Mouse (Mus musculus): Measurements from ENCODE around the gene Foxn3. TPM values are rescaled to one million over a fixed set of nuclear protein-coding genes. Genes with fewer than 3 reads are reported as not detected.

Foxn3 gene
- polyA plus RNA-seq, 1 experiment = 6.2 TPM

DNA sequence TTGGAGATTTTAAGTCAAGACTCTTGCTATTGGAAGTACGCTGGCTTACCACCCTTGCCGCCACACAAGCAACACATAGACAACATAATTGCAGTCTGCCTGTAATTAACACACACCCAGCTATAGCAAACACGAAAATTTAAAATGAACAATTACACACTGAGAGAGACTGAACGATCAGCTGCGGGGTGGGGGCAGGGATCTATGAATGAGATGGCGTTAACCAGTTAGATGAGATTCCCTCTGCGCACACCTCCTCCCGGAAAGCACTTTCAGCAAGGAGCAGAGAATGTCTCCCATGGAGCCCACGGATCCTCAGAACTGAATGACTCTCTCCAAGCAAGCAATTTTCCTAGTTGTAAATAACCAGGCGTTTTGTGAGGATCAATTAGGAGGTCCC, 309.8 kb downstream of the Foxn3 start:
- DNase-seq (ENCODE audit: low read depth, low spot score) = no peak
- 84% methylated on average over 10 of the region's 10 CpGs for WGBS

DNA sequence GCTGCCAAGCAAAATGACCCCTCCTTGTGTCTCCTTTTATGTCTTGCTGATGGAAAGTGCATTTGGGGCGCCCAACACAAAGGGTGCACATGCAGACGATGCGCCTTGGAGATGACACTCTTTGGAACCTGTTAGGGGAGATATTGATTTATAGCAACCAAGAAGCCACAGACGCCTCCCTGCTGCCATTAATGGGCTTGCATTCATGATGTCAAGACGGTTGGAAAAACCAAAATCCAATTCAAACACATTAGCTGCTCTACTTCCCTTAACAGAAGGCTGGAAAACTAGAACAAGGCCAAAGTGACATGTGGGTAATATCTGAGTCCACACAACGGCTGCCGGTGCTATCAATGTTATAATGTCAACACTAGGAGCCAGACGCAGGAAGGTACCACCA, 314.8 kb downstream of the Foxn3 start:
- no peak for DNase-seq (ENCODE audit: low read depth, low spot score)
- 89% methylated on average over 8 of the region's 8 CpGs for WGBS

DNA sequence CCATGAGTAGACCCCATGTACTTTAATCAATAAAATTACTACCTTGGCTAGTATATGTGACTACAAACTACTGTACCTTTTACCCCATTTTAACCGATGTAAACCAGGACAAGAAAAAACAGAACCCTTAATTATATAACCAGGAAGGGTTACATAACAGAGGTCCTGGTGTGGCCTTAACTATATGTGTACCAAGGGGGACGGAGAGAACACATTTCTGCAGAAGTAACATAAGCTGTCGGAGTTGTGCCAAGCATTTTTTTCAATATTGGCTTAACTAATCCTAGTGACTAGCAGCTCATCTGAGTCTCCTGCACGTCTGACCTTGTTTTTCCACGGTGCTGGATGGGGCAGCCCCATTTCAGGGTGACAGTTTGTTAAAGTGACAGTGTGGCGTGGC, 315.4 kb downstream of the Foxn3 start:
- WGBS = 61% methylated on average over 6 of the region's 6 CpGs

DNA sequence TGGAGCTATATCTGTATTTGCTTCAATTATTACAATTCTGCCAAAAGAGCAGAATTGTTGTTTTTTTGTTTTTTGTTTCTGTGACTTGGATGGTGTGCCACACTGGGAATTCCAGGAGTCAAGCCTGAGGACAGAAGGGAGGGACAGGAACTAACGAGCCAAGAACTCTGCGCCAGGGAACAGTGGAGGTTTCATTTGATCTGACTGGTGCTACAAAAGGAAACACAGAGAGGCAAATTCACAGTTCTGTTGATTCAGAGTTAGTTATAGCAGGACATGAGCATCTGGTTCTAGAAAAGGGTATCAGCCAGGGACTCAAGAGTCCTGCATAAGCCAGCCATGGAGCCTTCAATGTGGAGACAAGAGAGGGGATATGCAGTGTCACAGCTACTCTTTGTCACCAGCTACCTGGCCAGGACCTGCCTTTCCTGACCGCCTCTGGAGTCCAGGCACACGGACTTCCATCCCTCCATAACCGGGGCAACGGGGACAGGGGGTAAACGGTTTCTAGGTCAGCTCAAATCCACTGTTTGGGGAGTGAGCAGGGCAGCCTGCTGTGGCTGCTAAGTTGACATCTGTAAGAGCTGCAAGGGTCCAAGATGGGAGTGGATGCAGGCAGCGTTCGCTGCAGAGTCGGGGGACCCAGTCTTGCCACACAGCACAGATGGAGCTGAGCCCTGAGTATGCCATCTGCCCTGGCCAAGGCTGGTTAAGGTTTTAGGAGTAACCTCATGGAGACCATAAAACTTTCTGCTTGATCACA, 316.2 kb downstream of the Foxn3 start:
- no peak for DNase-seq (ENCODE audit: low read depth, low spot score)
- WGBS = 72% methylated on average over 10 of the region's 10 CpGs

More for the DNA sequence above, 315.4 kb downstream of the Foxn3 start:
- DNase-seq (ENCODE audit: low read depth, low spot score) = no peak

- WGBS = 92% methylated on average over 9 of the region's 9 CpGs
- DNase-seq (ENCODE audit: low read depth, low spot score) = no peak
Measured at GRCm38 (mm10) chr12:99244673-99245072, 318.7 kb downstream of the Foxn3 start.

DNA sequence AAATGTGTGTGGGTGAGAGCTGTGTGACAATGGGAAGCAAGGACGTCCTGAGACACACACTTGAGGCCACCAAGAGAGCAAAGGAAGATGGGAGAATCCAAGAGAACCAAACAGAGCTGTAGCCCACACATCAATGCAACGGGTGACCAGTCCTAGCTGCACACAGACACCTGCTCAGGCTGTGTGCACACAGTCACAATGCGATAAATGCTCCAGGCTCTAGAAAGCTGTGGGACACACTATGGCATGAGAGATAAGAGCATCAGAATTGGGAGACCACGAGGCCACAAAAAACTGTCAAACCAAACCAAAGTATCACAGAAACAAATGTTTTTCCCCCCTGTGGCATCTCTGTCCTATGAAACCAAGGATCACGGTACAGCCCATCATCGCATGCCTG, 319.1 kb downstream of the Foxn3 start:
- no peak for DNase-seq (ENCODE audit: low read depth, low spot score)

DNA sequence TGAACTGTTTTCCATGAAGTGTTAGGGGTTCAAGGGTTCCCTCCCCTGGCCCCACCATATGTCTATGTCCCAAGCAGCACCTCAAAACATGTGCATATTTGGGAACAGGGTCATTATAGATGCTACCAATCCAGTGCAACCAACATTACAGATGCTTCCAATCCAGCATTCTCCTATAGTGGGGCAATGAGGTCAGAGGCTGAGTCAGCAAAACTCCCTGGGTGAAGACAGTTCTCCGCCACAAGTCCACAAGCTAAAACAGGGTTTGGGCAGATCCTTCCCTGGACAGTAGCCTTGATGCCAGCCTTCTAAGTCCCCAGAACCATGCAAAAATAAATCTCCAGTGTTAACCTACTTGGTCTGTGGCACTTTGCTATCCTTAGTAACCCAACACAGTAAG, 320.1 kb downstream of the Foxn3 start:
- WGBS = 91% methylated on average over 1 of the region's 1 CpGs
- DNase-seq (ENCODE audit: low read depth, low spot score) = no peak

More for the DNA sequence above, 319.1 kb downstream of the Foxn3 start:
- WGBS = 95% methylated on average over 6 of the region's 6 CpGs

DNA sequence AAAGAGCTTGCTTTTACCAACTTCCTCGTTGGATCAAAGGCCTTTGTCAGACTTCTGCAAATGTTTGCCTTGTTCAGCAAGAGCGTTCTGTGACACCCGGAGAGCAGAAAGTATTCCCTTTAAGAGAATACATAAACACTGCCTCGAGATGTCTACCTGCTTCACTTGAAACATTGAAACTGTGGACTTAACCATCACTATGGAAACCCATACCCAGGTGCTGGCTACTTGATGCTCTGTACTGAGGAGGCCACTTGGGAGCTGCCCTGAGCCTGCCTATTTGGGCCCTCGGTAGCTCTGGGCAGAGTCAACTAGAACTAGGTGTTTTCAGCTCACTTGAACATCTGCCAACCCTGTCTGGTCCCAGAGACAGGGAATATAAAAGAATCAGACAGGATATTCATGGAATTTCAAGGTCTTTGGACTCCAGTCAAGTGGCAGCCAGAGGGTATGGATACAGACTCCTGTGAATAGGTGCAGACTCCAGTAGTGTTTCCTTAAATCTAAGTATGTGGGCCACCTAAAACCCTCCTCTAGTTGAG, 323.1 kb downstream of the Foxn3 start:
- no peak for DNase-seq (ENCODE audit: low read depth, low spot score)
- WGBS = 11% methylated on average over 5 of the region's 5 CpGs

GRCm38 (mm10) chr12:99239735-99240134, 323.6 kb downstream of the Foxn3 start:
- no peak for DNase-seq (ENCODE audit: low read depth, low spot score)
- WGBS = 25% methylated on average over 11 of the region's 11 CpGs

DNA sequence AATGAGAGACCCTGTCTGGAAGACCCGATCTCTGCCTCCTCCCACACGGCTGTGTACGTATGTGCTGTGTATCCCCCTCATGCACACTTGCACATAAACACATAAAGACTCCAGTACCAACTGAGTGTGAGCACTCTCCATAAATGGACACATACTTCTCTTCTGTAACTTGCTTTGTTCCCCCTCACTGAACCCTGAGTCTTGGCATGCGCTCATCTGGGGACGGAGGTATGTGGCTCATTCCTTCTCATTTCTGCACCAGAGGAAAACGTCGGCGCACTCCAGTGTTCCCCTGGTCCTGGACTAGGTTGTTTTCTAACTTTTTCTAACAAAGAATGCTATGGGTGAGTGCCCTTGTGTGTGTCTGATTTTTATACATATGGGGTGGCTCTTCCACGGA, 325.9 kb downstream of the Foxn3 start:
- 92% methylated on average over 9 of the region's 9 CpGs for WGBS
- no peak for DNase-seq (ENCODE audit: low read depth, low spot score)

- 53% methylated on average over 6 of the region's 6 CpGs for WGBS
- no peak for DNase-seq (ENCODE audit: low read depth, low spot score)
Measured at GRCm38 (mm10) chr12:99234346-99234745, 329.0 kb downstream of the Foxn3 start.

DNA sequence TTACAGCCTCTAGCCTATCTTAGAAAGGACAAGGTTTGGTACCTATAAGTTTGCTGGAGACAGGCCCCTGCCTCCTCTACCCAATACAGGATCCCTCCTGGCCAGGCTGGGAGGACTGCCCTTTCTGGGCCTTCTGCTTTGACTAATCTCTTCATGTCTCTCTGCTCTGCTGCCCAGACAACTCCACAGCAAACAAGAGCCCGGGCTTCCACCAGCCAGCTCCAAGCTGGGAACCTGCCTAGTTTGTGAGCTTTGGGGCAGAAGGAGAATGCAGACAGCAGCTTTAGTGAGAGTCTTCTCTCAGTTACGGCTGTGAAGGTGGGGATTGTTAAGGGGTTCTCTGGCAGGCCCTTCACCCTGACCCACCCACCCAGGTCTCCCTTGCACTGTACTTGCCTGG, 330.0 kb downstream of the Foxn3 start:
- DNase-seq (ENCODE audit: low read depth, low spot score) = no peak
- WGBS = 60% methylated on average over 2 of the region's 2 CpGs

- no peak for DNase-seq (ENCODE audit: low read depth, low spot score)
- WGBS = 79% methylated on average over 9 of the region's 9 CpGs
Measured at GRCm38 (mm10) chr12:99232478-99232877, 330.9 kb downstream of the Foxn3 start.

DNA sequence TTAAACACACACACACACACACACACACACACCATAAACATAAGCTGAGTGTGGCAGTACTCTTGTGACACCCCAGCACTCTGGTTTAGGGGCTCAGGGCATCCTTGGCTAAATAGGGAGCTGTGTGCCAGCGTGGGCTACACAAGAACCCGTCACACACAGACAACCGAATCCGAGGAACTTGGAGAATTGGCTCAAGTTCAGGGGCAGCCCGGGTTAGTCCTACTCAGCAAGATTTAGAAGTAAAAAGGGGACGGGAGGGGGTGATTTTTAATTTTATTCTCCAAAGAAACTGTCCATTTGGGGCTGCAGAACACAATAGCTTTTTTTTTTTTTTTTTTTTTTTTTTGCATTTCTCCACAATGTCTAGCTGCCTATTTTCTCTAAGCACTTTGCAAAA, 332.1 kb downstream of the Foxn3 start:
- no peak for DNase-seq (ENCODE audit: low read depth, low spot score)
- WGBS = 75% methylated on average over 6 of the region's 6 CpGs

GRCm38 (mm10) chr12:99230783-99231048, 332.7 kb downstream of the Foxn3 start:
- WGBS = 91% methylated on average over 5 of the region's 5 CpGs
- DNase-seq (ENCODE audit: low read depth, low spot score) = no peak

DNA sequence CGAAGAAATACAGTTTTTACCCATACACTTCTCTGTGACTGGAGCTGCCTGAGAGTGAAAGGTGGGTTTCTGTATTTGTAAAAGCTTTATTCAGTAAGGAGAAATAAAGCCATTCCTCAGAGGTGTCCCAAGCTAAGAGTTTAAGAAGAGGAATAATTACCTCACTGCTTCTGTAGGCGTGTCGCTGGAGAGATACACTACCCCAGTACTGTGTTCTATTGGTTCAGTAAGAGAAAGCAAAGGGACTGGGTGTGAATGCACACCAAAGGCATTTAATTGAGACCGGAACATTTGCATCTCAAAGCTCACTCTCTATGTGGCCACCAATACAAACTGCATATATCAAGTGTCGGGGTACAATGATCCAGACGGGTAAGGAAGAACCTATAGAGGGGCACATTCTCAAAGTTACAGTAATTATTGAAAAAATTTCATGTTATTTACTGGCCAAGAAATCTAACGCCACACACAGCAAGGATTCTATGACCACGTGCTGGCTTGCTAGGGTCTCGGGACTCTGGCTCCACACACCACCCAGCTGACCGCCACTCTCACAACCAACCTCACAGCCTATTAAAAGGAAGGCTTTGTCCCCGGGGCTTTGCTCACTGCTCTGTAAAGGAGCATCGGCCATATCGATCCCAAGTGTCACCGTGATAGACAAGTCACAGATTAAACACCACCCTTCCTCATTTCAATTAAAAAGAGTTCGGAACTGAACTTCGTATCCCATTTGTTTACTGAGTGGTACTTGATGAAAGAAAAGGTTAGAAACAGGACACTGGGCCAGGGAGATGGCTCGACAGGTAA, 333.2 kb downstream of the Foxn3 start:
- WGBS = 87% methylated on average over 17 of the region's 17 CpGs
- no peak for DNase-seq (ENCODE audit: low read depth, low spot score)

DNA sequence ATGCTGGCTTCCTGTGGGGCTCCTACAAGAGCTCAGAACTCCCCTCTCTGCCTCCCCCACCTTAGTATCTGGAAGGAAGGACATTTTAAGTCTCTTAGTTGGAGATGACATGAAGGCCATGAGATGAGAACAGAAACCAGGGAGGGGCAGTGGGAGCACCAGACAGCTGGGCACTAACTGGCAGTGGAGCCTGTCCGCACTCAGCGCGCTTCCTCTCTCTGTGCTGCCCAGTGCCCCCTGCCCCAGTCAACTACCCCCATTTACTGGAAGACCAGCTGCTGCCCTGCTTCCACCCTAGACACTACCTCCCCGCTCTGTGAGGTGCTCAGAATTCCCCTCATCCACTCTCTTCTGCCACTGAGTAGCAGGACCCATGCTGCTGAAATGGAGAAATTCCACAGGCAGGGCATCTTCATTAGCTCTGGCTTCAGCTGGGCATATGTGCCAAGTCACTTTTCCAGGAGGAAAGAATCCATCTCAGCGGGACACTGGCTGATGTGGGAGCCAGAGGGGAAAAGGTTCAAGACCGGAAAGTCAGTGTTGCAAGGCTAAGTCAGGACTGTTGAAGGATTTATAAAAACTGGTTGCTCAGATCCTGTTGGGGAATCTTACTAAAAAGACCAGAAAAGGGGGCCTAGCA, 335.9 kb downstream of the Foxn3 start:
- 86% methylated on average over 6 of the region's 6 CpGs for WGBS
- DNase-seq (ENCODE audit: low read depth, low spot score) = no peak

- 69% methylated on average over 13 of the region's 13 CpGs for WGBS
- DNase-seq (ENCODE audit: low read depth, low spot score) = no peak
Measured at GRCm38 (mm10) chr12:99224863-99225603, 338.3 kb downstream of the Foxn3 start.

DNA sequence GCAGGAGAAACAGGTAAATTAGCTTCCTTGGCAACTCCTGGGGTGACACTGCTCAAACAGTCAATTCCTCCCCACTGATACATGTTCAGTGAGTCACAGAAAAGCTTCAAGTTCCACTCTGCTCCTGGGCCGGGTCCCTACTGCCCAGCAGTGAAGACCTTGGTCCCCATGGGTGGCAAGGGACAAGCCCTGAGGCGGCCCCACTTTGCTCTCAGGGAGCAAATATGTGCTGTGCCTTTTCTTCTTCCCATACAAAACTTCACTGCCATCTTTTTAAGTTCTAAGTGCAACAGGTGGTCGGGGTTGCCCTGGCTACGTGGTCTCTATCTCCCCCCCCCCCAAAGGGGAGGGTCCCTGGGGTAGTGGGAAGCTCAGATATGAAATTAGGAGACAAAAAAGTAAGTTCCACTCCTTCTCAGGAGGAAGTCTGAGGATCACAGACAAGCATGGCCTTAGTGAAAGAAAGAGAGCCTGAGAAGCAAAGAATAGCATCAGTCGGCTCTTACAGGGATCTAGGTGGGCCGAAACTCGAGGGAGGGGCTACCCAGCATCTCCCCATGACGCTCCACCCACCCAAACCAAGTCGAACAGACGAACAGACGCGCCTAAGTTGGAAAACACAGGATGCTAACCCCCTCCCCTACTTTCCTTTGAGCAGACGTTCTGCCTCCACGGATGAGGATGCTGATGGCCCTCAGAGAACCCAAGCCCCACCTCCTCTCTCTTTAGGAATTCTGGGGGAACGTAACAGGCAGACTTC, 342.1 kb downstream of the Foxn3 start:
- WGBS = 84% methylated on average over 15 of the region's 15 CpGs

More for the DNA sequence above, 342.1 kb downstream of the Foxn3 start:
- no peak for DNase-seq (ENCODE audit: low read depth, low spot score)

All from large intestine, adult 2 months (tissue).